Mouse (Mus musculus): ENCODE data around the gene Lin28a. TPM values are rescaled to one million over a fixed set of nuclear protein-coding genes. Genes with fewer than 3 reads are reported as not detected.
"Not testable (repeated sequence)": the region's sequence is repeated elsewhere in the genome, so short reads cannot be mapped to it uniquely, and the experiment has no call there.

The Lin28a gene
- polyA plus RNA-seq, 1 experiment from 2014 or later = 0.16 TPM

GRCm38 (mm10) chr4:134000466-134001438 lies 17.9 kb downstream of the Lin28a start, which contains the start of gene Dhdds:
Gene Dhdds (minus strand): TSS chr4:134000918.
- peak within 1 kb of the TSS; percentile 60 for H3K4me3 ChIP-seq (ENCODE audit: low read length)
- peak; percentile 99 for ATAC-seq
- 1% methylated on average over 49 of the region's 49 CpGs for WGBS

GRCm38 (mm10) chr4:133994697-133995096 lies 23.9 kb downstream of the Lin28a start:
- Histone ChIP-seq H3K27ac (ENCODE audit: low read depth, low read length) (no peak overlapping the region), H3K4me2 (ENCODE audit: low read length) (no peak overlapping the region), H3K9me3 (ENCODE audit: control insufficient read depth, low read length) (no peaks in the 10 kb centered on the region), H3K9ac (ENCODE audit: low read depth, low read length) (no peak overlapping the region), H3K4me1 (ENCODE audit: control insufficient read depth, insufficient read depth, low read depth, low read length) (peaks cover 3% of the 10 kb centered on the region), H3K36me3 (ENCODE audit: control insufficient read depth, insufficient read depth, low read length) (peaks cover 25% of the 10 kb centered on the region), H3K27me3 (replicated peaks; ENCODE audit: control insufficient read depth, insufficient read depth, low read length) (no peaks in the 10 kb centered on the region), H3K4me3 (ENCODE audit: low read length) (no peak overlapping the region)
- 93% methylated on average over 8 of the region's 8 CpGs for WGBS
- no peak for ATAC-seq

More at GRCm38 (mm10) chr4:134000466-134001438, 17.9 kb downstream of the Lin28a start, which contains the start of gene Dhdds:
- H3K4me2 ChIP-seq (ENCODE audit: low read length) = peak within 1 kb of the TSS; percentile 80
- no peaks in the 10 kb centered on the region for H3K27me3 ChIP-seq (replicated peaks; ENCODE audit: control insufficient read depth, insufficient read depth, low read length)
- H3K4me1 ChIP-seq (ENCODE audit: control insufficient read depth, insufficient read depth, low read depth, low read length) = peaks cover 8% of the 10 kb centered on the region
- peak within 1 kb of the TSS; percentile 57; the same call in 1 of the 2 replicates for H3K27ac ChIP-seq (ENCODE audit: low read depth, low read length)
- peaks cover 3% of the 10 kb centered on the region; the same call in 1 of the 2 replicates for H3K36me3 ChIP-seq (ENCODE audit: control insufficient read depth, insufficient read depth, low read length)
- H3K9me3 ChIP-seq (ENCODE audit: control insufficient read depth, low read length) = no peaks in the 10 kb centered on the region
- H3K9ac ChIP-seq (ENCODE audit: low read depth, low read length) = peak within 1 kb of the TSS; percentile 70

- Histone ChIP-seq H3K4me3 (ENCODE audit: low read length) (no peak overlapping the region), H3K27me3 (replicated peaks; ENCODE audit: control insufficient read depth, insufficient read depth, low read length) (no peaks in the 10 kb centered on the region), H3K9ac (ENCODE audit: low read depth, low read length) (no peak overlapping the region), H3K36me3 (ENCODE audit: control insufficient read depth, insufficient read depth, low read length) (peaks cover 32% of the 10 kb centered on the region), H3K4me2 (ENCODE audit: low read length) (no peak overlapping the region), H3K27ac (ENCODE audit: low read depth, low read length) (no peak overlapping the region), H3K4me1 (ENCODE audit: control insufficient read depth, insufficient read depth, low read depth, low read length) (no peaks in the 10 kb centered on the region), H3K9me3 (ENCODE audit: control insufficient read depth, low read length) (no peaks in the 10 kb centered on the region)
- ATAC-seq = no peak
- WGBS = 90% methylated on average over 13 of the region's 13 CpGs
Observed at GRCm38 (mm10) chr4:133991087-133991660, 27.5 kb downstream of the Lin28a start.

GRCm38 (mm10) chr4:133990035-133990434 lies 28.6 kb downstream of the Lin28a start:
- H3K9ac ChIP-seq (ENCODE audit: low read depth, low read length) = no peak overlapping the region
- no peaks in the 10 kb centered on the region for H3K9me3 ChIP-seq (ENCODE audit: control insufficient read depth, low read length)
- no peak for ATAC-seq
- no peaks in the 10 kb centered on the region for H3K27me3 ChIP-seq (replicated peaks; ENCODE audit: control insufficient read depth, insufficient read depth, low read length)
- no peak overlapping the region for H3K27ac ChIP-seq (ENCODE audit: low read depth, low read length)
- no peak overlapping the region for H3K4me3 ChIP-seq (ENCODE audit: low read length)
- WGBS = 60% methylated on average over 4 of the region's 4 CpGs
- no peaks in the 10 kb centered on the region for H3K4me1 ChIP-seq (ENCODE audit: control insufficient read depth, insufficient read depth, low read depth, low read length)
- H3K36me3 ChIP-seq (ENCODE audit: control insufficient read depth, insufficient read depth, low read length) = peaks cover 29% of the 10 kb centered on the region
- no peak overlapping the region for H3K4me2 ChIP-seq (ENCODE audit: low read length)

GRCm38 (mm10) chr4:133988289-133988688 lies 30.4 kb downstream of the Lin28a start:
- not testable (repeated sequence) for H3K4me1 ChIP-seq (ENCODE audit: control insufficient read depth, insufficient read depth, low read depth, low read length); H3K9me3 ChIP-seq (ENCODE audit: control insufficient read depth, low read length); H3K9ac ChIP-seq (ENCODE audit: low read depth, low read length); ATAC-seq; H3K4me2 ChIP-seq (ENCODE audit: low read length); H3K27ac ChIP-seq (ENCODE audit: low read depth, low read length); H3K27me3 ChIP-seq (replicated peaks; ENCODE audit: control insufficient read depth, insufficient read depth, low read length); H3K4me3 ChIP-seq (ENCODE audit: low read length)
- whole genome bisulfite sequencing = 91% methylated on average over 8 of the region's 8 CpGs
- H3K36me3 ChIP-seq (ENCODE audit: control insufficient read depth, insufficient read depth, low read length) = peaks cover 23% of the 10 kb centered on the region

- Histone ChIP-seq H3K4me1 (ENCODE audit: control insufficient read depth, insufficient read depth, low read depth, low read length) (no peaks in the 10 kb centered on the region), H3K9ac (ENCODE audit: low read depth, low read length) (no peak overlapping the region), H3K27ac (ENCODE audit: low read depth, low read length) (no peak overlapping the region), H3K4me3 (ENCODE audit: low read length) (no peak overlapping the region), H3K4me2 (ENCODE audit: low read length) (no peak overlapping the region), H3K9me3 (ENCODE audit: control insufficient read depth, low read length) (no peaks in the 10 kb centered on the region), H3K36me3 (ENCODE audit: control insufficient read depth, insufficient read depth, low read length) (peaks cover 28% of the 10 kb centered on the region), H3K27me3 (replicated peaks; ENCODE audit: control insufficient read depth, insufficient read depth, low read length) (no peaks in the 10 kb centered on the region)
- 85% methylated on average over 13 of the region's 13 CpGs for WGBS
- ATAC-seq = no peak
Observed at GRCm38 (mm10) chr4:133982936-133983335, 35.7 kb downstream of the Lin28a start.

- Histone ChIP-seq H3K4me3 (ENCODE audit: low read length) (no peak overlapping the region), H3K27ac (ENCODE audit: low read depth, low read length) (no peak overlapping the region), H3K9ac (ENCODE audit: low read depth, low read length) (no peak overlapping the region), H3K9me3 (ENCODE audit: control insufficient read depth, low read length) (no peaks in the 10 kb centered on the region), H3K4me2 (ENCODE audit: low read length) (no peak overlapping the region), H3K4me1 (ENCODE audit: control insufficient read depth, insufficient read depth, low read depth, low read length) (no peaks in the 10 kb centered on the region), H3K36me3 (ENCODE audit: control insufficient read depth, insufficient read depth, low read length) (peaks cover 24% of the 10 kb centered on the region), H3K27me3 (replicated peaks; ENCODE audit: control insufficient read depth, insufficient read depth, low read length) (no peaks in the 10 kb centered on the region)
- 88% methylated on average over 5 of the region's 5 CpGs for WGBS
- ATAC-seq = no peak
Observed at GRCm38 (mm10) chr4:133980496-133980895, 38.1 kb downstream of the Lin28a start.

- no peaks in the 10 kb centered on the region for H3K27me3 ChIP-seq (replicated peaks; ENCODE audit: control insufficient read depth, insufficient read depth, low read length)
- H3K4me3 ChIP-seq (ENCODE audit: low read length) = no peak overlapping the region
Observed at GRCm38 (mm10) chr4:133978021-133978711, 40.5 kb downstream of the Lin28a start.

More at GRCm38 (mm10) chr4:133978021-133978711, 40.5 kb downstream of the Lin28a start:
- no peaks in the 10 kb centered on the region for H3K4me1 ChIP-seq (ENCODE audit: control insufficient read depth, insufficient read depth, low read depth, low read length)
- no peak overlapping the region for H3K27ac ChIP-seq (ENCODE audit: low read depth, low read length)
- no peak for ATAC-seq
- H3K9me3 ChIP-seq (ENCODE audit: control insufficient read depth, low read length) = no peaks in the 10 kb centered on the region
- H3K9ac ChIP-seq (ENCODE audit: low read depth, low read length) = no peak overlapping the region
- peaks cover 27% of the 10 kb centered on the region for H3K36me3 ChIP-seq (ENCODE audit: control insufficient read depth, insufficient read depth, low read length)
- WGBS = 94% methylated on average over 10 of the region's 10 CpGs
- H3K4me2 ChIP-seq (ENCODE audit: low read length) = no peak overlapping the region

All from hindbrain, embryonic 16.5 days (tissue).